Mouse (Mus musculus) heart, adult 2 months (tissue): ENCODE measurements around the gene Ggn.

Experiments
- CTCF ChIP-seq: fragments of 200-600 bp; IDR thresholded peaks from 2 replicates; pipeline ENCODE4 v1.8.1; 2022; ENCODE audit warnings: antibody characterized with exemption, mild to moderate bottlenecking, moderate library complexity
- EP300 ChIP-seq: fragments of 200-500 bp; IDR thresholded peaks from 2 replicates; pipeline ENCODE4 v1.6.1; 2011; ENCODE audit warnings: low read depth, low read length, control low read depth; ENCODE audit not compliant: insufficient read depth
- POLR2A ChIP-seq: fragments of 200-500 bp; IDR thresholded peaks from 2 replicates; pipeline ENCODE4 v1.6.1; 2011; ENCODE audit warnings: mild to moderate bottlenecking, low read depth, low read length, control low read depth; ENCODE audit not compliant: insufficient read depth

DNA sequence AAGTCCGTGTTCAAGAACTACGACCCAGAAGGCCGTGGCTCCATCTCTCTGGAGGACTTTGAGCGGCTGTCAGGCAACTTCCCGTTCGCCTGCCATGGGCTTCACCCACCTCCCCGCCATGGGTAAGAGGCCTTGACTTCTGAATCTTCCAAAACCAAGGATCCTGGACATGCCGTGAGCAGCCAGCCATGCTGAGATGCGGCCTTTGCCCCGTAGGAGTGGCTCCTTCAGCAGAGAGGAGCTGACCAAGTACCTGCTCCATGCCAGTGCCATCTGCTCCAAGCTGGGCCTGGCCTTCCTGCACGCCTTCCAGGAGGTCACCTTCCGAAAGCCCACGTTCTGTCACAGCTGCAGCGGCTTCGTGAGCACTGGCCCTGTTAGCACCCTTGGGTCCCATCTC lies 21.2 kb upstream of the Ggn start:
- TF ChIP-seq EP300 (no peak), CTCF (no peak), POLR2A (no peak)
